Mouse (Mus musculus) liver, adult 2 months (tissue): Measurements from ENCODE around the gene Serpinb6d. TPM values are rescaled to one million over a fixed set of nuclear protein-coding genes. Genes with fewer than 3 reads are reported as not detected.
A peak's percentile ranks its signal among the peaks of the same experiment; 100 is the strongest.

Experiments used
- DNase-seq: peaks from one replicate; pipeline ENCODE4 v3.0.0-alpha.2; 2011; ENCODE audit warnings: low read depth, low spot score; ENCODE audit errors: extremely low read depth
- H3K27ac ChIP-seq: fragments of 200-500 bp; replicated peaks from 2 replicates; pipeline ENCODE4 v1.5.1; 2012; ENCODE audit warnings: low read depth, mild to moderate bottlenecking, control low read depth, inconsistent platforms, low read length; ENCODE audit not compliant: insufficient read depth
- H3K27me3 ChIP-seq: fragments of 200-500 bp; 2 replicates; pipeline ENCODE4 v1.6.1; 2012; ENCODE audit warnings: mild to moderate bottlenecking, moderate library complexity, low read length, inconsistent platforms; ENCODE audit not compliant: control insufficient read depth, insufficient read depth
- H3K36me3 ChIP-seq: fragments of 200-500 bp; 2 replicates; pipeline ENCODE4 v1.6.1; 2012; ENCODE audit warnings: low read length, inconsistent platforms; ENCODE audit not compliant: control insufficient read depth, insufficient read depth
- H3K4me1 ChIP-seq: fragments of 200-500 bp; 2 replicates; pipeline ENCODE4 v1.6.1; 2011; ENCODE audit warnings: low read length; ENCODE audit not compliant: control insufficient read depth, insufficient read depth
- H3K4me3 ChIP-seq: fragments of 200-500 bp; 2 replicates; pipeline ENCODE4 v1.5.1; 2011; ENCODE audit warnings: low read depth, mild to moderate bottlenecking, control low read depth, low read length, moderate library complexity; ENCODE audit not compliant: insufficient read depth
- H3K79me2 ChIP-seq: fragments of 200-500 bp; 2 replicates; pipeline ENCODE4 v1.6.1; 2012; ENCODE audit warnings: inconsistent platforms, mild to moderate bottlenecking, low read length, moderate library complexity; ENCODE audit not compliant: control insufficient read depth, insufficient read depth
- H3K9ac ChIP-seq: fragments of 200-500 bp; 2 replicates; pipeline ENCODE4 v1.6.1; 2012; ENCODE audit warnings: low read depth, mild to moderate bottlenecking, control low read depth, inconsistent platforms, low read length
- CTCF ChIP-seq: fragments of 200-500 bp; IDR thresholded peaks from 2 replicates; pipeline ENCODE4 v1.5.1; 2011; ENCODE audit warnings: low read depth, low read length, control low read depth
- POLR2A ChIP-seq: fragments of 200-500 bp; IDR thresholded peaks from 2 replicates; pipeline ENCODE4 v1.6.1; 2011; ENCODE audit warnings: low read length, control low read depth; ENCODE audit not compliant: insufficient read depth; ENCODE audit errors: extremely low read depth
- WGBS: fragments of 180-500 bp; shearing (Covaris S2); methylation state at CpG from one replicate; pipeline ENCODE4 v1.1.7; 2018; 5-methylcytosine and 5-hydroxymethylcytosine counted together
- polyA plus RNA-seq: library from polyadenylated mRNA; depleted of rRNA; stranded (reverse); fragments of >200 nt; gene quantifications from 2 replicates; pipeline ENCODE4 v1.2.3, GENCODE M21; 2012; rRNA removed
- total RNA-seq: library from RNA; depleted of rRNA; stranded (reverse); fragments of >200 nt; gene quantifications from 2 replicates; pipeline ENCODE4 v1.2.3, GENCODE M21; 2014; rRNA removed

The Serpinb6d gene
- total RNA-seq, result not detected in 2 replicates
- polyA plus RNA-seq, result not detected in 2 replicates

DNA sequence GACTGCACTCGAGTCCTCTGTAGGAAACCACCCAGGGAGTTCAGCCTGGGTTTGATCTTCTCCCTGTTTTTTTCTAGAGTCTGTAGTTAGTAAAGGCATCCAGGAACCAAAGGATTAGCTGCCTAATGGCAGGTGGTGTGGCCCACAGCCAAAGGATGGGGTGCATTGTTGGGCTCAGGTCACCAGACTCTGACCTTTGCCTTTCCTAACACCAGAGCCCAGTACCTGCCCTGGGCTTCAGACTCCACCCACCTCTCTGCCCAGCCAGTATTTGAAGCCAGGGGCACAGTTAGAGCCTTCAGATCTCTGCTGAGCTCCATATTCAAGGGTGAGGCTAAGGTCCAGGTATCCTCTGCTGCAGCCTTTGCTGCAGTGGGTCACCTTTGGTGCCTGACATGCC is at the start of gene Serpinb6d:
Gene Serpinb6d, plus strand, starts transcription at position 301 of the 400 bp plus-strand sequence.
- whole genome bisulfite sequencing, result 58% methylated on average over 1 of the region's 1 CpGs
- Histone ChIP-seq H3K79me2 (no peaks in the 10 kb centered on the region), H3K27me3 (no peaks in the 10 kb centered on the region), H3K9ac (no peak within 1 kb of the TSS), H3K4me3 (no peak within 1 kb of the TSS), H3K27ac (no peak within 1 kb of the TSS), H3K4me1 (no peaks in the 10 kb centered on the region), H3K36me3 (no peaks in the 10 kb centered on the region)
- peak; percentile 24 for DNase-seq
- no peak for TF ChIP-seq CTCF
- TF ChIP-seq POLR2A, result no peak

DNA sequence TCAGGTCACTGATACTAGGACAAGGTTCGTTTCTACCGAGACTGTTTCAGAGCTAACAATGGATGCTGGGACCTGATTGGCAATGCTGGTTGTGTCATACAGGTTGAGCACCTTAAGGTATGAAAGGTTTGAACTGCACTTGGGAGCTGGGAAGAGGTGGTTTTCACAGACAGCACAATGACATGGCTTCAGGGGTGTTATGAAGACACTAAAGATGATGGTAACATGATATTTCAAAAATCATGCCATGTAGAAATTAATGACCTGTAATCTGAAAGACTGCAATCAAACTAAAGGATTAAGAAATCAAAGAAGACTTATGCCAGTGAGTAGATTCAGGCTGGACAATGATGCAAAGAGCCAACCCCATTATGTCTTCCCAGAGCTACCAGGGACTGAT is 38.3 kb upstream of the Serpinb6d start:
- no peak overlapping the region for H3K9ac ChIP-seq
- H3K36me3 ChIP-seq, result no peaks in the 10 kb centered on the region
- no peaks in the 10 kb centered on the region for H3K79me2 ChIP-seq
- H3K27ac ChIP-seq, result no peak overlapping the region
- TF ChIP-seq POLR2A, result no peak
- TF ChIP-seq CTCF, result no peak
- no peaks in the 10 kb centered on the region for H3K4me1 ChIP-seq
- H3K4me3 ChIP-seq, result no peak overlapping the region
- DNase-seq, result no peak
- 81% methylated on average over 2 of the region's 2 CpGs for WGBS
- no peaks in the 10 kb centered on the region for H3K27me3 ChIP-seq

DNA sequence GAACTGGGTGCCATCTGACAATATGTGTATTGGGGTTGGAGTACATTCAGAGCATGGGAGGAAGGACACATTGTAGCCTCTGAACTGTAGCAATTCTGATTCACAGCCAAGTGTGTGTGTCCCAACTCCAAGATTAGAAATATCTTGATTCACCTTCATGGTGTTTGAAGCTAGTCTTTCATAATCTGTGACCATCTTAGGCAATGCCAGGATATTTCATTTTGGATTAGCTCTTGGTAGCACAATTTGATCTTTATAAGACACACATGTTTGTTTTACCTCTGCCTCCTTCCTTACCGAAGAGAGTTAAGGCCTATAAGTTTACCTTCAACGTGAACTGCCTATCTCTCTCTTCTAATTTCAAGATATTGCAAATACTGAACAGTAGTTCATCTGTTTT is 18.7 kb upstream of the Serpinb6d start:
- H3K27ac ChIP-seq, result no peak overlapping the region
- H3K36me3 ChIP-seq, result no peaks in the 10 kb centered on the region
- no peak overlapping the region for H3K9ac ChIP-seq
- no peak for DNase-seq
- H3K4me1 ChIP-seq, result no peaks in the 10 kb centered on the region
- no peaks in the 10 kb centered on the region for H3K27me3 ChIP-seq
- TF ChIP-seq CTCF (no peak), POLR2A (no peak)
- WGBS, result 64% methylated on average over 2 of the region's 2 CpGs
- H3K79me2 ChIP-seq, result no peaks in the 10 kb centered on the region
- no peak overlapping the region for H3K4me3 ChIP-seq

DNA sequence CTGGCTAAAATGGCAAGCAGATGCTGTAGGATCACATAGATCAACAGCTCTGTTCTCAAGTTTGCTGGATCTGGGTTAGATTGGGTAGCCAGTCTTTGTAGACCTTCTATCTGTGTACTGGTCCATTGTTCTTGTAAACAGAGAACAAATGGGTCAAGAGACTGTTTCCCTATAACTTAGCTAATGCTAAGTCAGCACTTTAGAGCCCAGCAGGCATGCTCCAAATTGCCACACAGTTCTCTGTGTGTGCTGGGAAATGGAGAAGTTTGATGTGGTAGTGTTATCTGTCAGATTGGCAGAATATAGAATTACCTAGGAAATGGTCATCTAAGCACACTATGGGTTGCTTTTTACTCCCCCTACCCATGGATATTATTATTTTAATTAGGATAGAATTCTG is 1.3 kb downstream of the Serpinb6d start:
- Histone ChIP-seq H3K79me2 (no peaks in the 10 kb centered on the region), H3K36me3 (no peaks in the 10 kb centered on the region), H3K9ac (no peak overlapping the region), H3K4me3 (no peak overlapping the region), H3K27me3 (no peaks in the 10 kb centered on the region), H3K27ac (no peak overlapping the region), H3K4me1 (no peaks in the 10 kb centered on the region)
- no peak for DNase-seq
- TF ChIP-seq CTCF (no peak), POLR2A (no peak)

DNA sequence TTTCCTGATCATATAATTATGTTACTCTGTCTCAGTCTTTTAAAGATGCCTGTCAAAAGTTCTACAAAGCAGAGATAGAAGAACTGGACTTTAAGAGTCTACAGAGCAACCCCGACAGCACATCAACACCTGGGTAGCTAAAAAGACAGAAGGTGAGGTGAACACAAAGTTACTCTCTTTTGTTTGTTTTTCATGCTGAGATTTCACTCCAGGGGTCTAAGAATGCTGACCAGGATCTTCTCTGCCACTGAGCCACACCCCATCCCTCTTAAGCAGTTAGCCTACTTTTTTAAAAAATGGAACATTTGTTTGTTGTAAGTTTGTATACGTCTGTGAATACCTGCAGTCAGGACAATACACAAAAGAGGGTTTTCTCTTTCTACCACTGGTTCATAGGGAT is 59.1 kb downstream of the Serpinb6d start:
- Histone ChIP-seq H3K36me3 (no peaks in the 10 kb centered on the region), H3K79me2 (no peaks in the 10 kb centered on the region), H3K4me3 (no peak overlapping the region), H3K27me3 (no peaks in the 10 kb centered on the region), H3K27ac (no peak overlapping the region), H3K9ac (no peak overlapping the region), H3K4me1 (no peaks in the 10 kb centered on the region)
- no peak for DNase-seq
- TF ChIP-seq CTCF, result no peak
- no peak for TF ChIP-seq POLR2A
- WGBS, result 72% methylated on average over 2 of the region's 2 CpGs

Other genes with a start within 250 kb of the Serpinb6d start
- not detected in 2 replicates for gene Serpinb9g, start 176.6 kb upstream of the Serpinb6d start, total RNA-seq
- not detected in 2 replicates for gene Serpinb9g, start 176.6 kb upstream of the Serpinb6d start, polyA plus RNA-seq
- gene Serpinb6e, start 182.0 kb downstream of the Serpinb6d start, total RNA-seq, result not detected in 2 replicates
- not detected in 2 replicates for gene Serpinb6e, start 182.0 kb downstream of the Serpinb6d start, polyA plus RNA-seq
- 0.18 TPM in 1 of 2 replicates, not detected in the other for gene Serpinb6c, start 244.3 kb downstream of the Serpinb6d start, total RNA-seq
- not detected in 2 replicates for gene Serpinb6c, start 244.3 kb downstream of the Serpinb6d start, polyA plus RNA-seq